Mouse (Mus musculus): ENCODE data around the gene Ugt1a6b. TPM values are rescaled to one million over a fixed set of nuclear protein-coding genes. Genes with fewer than 3 reads are reported as not detected.
"Not testable (repeated sequence)": the region's sequence is repeated elsewhere in the genome, so short reads cannot be mapped to it uniquely, and the experiment has no call there.

Gene Ugt1a6b
- polyA plus RNA-seq, 1 experiment from 2014 or later, result 2.2 TPM

DNA sequence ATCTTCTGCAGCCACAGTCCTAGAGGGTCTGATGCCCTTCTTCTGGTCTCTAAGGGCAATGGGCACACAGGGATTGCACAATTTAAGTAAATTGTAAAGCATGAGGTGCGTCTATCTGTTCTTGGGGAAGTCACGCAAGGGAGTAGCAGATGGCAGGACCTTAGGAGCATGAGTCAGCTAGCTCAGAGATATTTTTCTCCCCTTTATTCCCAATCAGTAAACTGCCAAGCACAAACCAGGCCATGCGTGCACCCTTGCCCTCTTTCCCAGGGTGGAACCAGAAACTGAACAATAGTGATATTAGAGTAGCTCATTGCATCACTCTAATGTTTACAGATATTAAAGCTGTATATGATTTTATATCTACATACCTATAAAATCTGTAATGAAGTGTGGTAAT is 4.5 kb upstream of the Ugt1a6b start:
- not testable (repeated sequence) for H3K4me1 ChIP-seq (replicated peaks); H3K9me3 ChIP-seq; H3K36me3 ChIP-seq; H3K27me3 ChIP-seq; H3K27ac ChIP-seq; H3K4me3 ChIP-seq; H3K4me2 ChIP-seq; ATAC-seq (ENCODE audit: low FRiP score); H3K9ac ChIP-seq
- 95% methylated on average over 3 of the region's 3 CpGs for WGBS

DNA sequence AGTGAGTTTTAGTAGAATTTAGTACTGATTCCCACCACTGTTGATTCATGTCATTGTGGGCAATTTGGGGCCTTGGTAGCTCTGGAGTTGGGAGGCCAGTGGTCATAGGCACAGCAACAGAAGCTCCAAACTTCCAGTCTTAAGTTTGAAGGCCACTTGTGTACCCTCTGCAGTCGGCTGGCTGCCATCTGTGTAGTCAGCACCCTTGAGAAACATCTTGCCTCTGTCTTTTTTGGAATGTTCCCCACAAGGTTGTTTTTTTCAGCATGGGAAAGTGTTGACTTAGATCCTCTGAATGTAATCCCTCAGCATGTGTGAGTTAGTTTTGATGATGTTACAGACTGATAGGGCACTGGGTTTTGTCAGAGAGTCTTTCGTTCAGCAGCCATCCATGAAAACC is 3.4 kb upstream of the Ugt1a6b start:
- not testable (repeated sequence) for H3K36me3 ChIP-seq; H3K4me3 ChIP-seq; H3K9ac ChIP-seq; H3K27ac ChIP-seq; H3K4me2 ChIP-seq; H3K27me3 ChIP-seq; H3K9me3 ChIP-seq; H3K4me1 ChIP-seq (replicated peaks); ATAC-seq (ENCODE audit: low FRiP score)
- WGBS, result 90% methylated on average over 2 of the region's 2 CpGs

DNA sequence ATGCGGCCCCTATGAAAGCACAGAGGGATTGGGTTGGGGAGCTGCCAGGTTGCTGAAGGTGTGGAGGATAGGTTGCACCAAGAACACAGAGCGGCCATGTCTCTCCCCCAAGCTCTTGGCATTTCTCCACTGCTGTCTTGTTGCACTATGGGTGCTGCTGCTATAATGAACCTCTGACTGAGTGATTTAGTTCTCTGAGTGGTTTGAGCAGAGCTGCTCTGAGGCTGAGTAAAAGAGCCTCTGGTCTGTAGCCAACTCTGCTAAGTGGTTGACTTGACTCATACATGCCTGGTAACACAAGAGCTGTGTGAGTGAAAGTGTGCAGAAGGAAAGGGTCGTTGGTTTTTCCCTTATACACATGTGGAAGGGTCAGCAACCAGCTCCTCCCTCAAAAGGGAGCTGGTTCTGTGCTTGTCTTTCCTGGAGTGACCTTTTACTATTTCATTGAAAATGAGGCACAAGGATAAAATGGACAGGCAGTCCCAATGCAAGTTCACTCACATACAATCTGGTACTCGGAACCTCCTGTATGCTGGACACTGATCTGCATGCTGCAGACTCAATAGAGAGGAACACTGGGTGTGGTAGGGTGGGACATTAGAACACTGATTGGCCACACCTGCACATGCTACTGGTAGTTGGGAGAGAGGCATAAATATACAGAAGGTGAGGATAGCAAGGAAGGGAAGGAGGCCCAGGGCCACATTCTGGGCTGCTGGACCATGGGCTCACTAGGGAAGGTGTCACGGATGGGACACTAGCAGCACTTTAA is 831 bp downstream of the Ugt1a6b start:
- WGBS, result 93% methylated on average over 5 of the region's 5 CpGs
- H3K9ac ChIP-seq, result not testable (repeated sequence)

DNA sequence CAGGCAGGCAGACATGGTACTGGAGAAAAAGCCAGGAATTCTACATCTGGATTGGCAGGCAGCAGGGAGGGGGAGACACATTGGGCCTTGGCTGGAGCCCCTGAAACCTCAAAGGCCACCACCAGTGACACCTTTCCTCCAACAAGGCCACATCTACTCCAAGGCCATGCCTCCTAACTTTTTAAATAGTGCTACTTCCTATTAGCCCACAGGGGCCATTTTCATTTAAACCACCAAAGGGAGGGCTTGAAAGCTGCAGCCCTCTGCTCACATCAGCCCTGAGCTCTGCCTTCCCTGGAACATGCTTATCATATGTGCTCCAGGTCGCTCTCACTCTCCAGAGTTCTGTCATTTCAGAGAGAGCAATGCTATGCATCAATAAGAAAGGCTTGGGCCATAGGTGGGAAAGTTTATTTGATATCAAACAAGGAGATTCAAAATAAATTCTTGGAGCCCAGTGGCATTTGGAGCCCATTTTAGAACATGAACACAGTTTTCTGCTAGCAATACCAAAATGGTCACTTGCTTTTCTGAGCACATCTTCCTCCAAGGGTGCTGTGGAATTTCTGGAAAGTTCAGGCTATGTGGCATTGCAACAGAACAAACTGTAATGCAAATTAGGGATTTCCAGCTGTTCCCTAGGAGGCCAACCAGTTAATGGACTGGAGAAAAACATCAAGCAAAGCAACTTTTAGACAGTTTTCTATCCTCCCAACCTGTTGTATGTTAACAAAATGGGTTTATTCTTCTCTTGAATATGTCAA is 1.8 kb downstream of the Ugt1a6b start:
- H3K9ac ChIP-seq, result no peak overlapping the region
- no peak for ATAC-seq (ENCODE audit: low FRiP score)
- no peaks in the 10 kb centered on the region for H3K4me1 ChIP-seq (replicated peaks)
- no peak overlapping the region for H3K27ac ChIP-seq
- H3K4me2 ChIP-seq, result no peak overlapping the region
- WGBS, result 88% methylated on average over 1 of the region's 1 CpGs
- no peaks in the 10 kb centered on the region for H3K27me3 ChIP-seq
- H3K4me3 ChIP-seq, result no peak overlapping the region
- no peaks in the 10 kb centered on the region for H3K9me3 ChIP-seq
- no peaks in the 10 kb centered on the region for H3K36me3 ChIP-seq

More for the DNA sequence above, 831 bp downstream of the Ugt1a6b start:
- not testable (repeated sequence) for H3K4me1 ChIP-seq (replicated peaks); H3K27me3 ChIP-seq; H3K4me2 ChIP-seq; H3K27ac ChIP-seq; H3K4me3 ChIP-seq; ATAC-seq (ENCODE audit: low FRiP score); H3K36me3 ChIP-seq; H3K9me3 ChIP-seq

DNA sequence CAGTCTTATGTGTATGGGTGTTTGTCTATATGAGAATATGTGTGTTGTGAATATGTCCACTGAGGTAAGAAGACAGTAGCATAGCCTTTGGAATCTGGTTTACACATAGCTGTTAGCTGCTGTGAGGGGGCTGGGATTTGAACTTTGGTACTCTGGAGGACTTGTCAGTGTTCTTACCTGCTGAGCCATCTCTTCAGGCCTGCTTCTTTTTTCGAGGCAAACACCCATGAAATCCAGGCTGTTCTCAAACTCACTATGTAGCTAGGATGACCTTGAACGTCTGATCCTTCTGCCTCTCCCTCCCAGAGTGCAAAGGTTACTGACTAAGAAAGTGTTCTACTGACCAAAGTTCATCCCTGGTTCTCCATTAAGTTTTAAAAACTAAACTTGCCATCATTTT is 2.6 kb downstream of the Ugt1a6b start:
- no peak for ATAC-seq (ENCODE audit: low FRiP score)
- no peaks in the 10 kb centered on the region for H3K27me3 ChIP-seq
- WGBS, result 66% methylated on average over 2 of the region's 2 CpGs
- no peaks in the 10 kb centered on the region for H3K9me3 ChIP-seq
- H3K36me3 ChIP-seq, result no peaks in the 10 kb centered on the region
- no peaks in the 10 kb centered on the region for H3K4me1 ChIP-seq (replicated peaks)
- no peak overlapping the region for H3K27ac ChIP-seq
- no peak overlapping the region for H3K4me3 ChIP-seq
- H3K4me2 ChIP-seq, result no peak overlapping the region
- H3K9ac ChIP-seq, result no peak overlapping the region

DNA sequence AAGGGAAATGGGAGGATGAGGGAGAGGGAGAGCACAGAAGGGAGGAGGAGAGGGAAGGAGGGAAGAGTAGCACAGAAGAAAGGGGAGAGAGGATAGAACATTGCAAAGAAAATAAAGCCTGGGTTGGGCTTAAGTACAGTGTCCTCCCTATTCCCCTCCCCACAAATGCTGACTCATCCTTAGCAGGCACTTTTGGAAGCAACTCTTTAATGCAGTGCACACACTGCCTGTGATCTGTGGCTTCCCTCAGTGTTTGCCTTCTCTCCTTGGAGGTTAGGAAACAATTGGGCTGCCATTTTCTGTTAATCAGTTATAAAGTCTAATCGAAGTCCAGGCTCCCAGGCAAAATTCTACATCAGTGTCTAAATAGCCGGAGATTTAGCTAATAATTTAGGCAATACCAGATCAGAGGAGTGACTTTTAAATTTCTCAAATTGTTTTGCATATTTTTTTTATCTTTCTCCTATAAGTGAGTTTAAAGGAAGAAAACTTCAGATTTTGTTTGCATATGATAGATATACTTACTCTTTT is 6.0 kb downstream of the Ugt1a6b start:
- H3K4me1 ChIP-seq (replicated peaks); H3K4me3 ChIP-seq; H3K9me3 ChIP-seq; H3K9ac ChIP-seq; H3K27me3 ChIP-seq; H3K4me2 ChIP-seq; H3K36me3 ChIP-seq; H3K27ac ChIP-seq; ATAC-seq (ENCODE audit: low FRiP score): not testable (repeated sequence)
- WGBS, result 67% methylated on average over 2 of the region's 2 CpGs

DNA sequence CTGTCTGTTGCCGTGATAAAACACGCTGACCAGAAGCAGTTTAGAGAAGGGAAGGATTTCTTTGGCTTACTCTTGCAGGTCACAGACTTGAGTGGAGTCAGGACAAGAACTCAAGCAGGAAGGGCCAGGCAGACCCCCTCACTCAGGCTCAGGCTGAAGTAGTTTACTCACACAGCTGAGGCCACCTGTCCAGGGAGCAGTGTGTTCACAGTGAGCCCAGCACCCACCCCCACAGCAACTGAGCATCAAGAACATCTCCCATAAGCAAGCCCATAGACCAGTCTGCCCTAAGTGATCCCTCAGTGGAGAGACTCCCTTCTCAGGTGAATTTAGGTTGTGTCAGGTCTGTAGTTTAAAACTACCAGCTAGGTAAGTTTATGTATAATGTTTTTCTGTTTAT is 6.6 kb downstream of the Ugt1a6b start:
- H3K4me3 ChIP-seq; H3K27me3 ChIP-seq; H3K4me1 ChIP-seq (replicated peaks); H3K9me3 ChIP-seq; H3K27ac ChIP-seq; H3K4me2 ChIP-seq; H3K9ac ChIP-seq; ATAC-seq (ENCODE audit: low FRiP score); H3K36me3 ChIP-seq: not testable (repeated sequence)
- WGBS, result 86% methylated on average over 2 of the region's 2 CpGs

DNA sequence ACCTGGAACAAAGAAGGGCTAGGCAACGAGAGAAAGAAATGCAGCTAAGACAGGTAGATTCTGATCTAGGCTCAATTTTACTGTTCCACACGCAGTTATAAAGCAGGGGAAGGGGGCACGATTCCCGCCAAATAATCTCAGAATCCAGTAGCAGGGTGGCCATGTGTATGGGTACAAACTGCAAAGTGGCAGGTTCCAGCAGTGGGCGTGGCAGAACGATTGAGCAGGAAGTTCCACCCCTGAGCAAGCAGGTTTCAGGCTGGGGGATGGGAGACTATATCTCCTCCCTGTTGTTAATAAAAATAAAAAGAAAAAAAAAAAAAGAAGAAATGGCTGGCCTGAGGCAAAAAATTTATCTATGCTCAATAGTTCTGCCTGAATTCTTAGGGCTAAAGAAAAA is 9.7 kb downstream of the Ugt1a6b start:
- not testable (repeated sequence) for ATAC-seq (ENCODE audit: low FRiP score); H3K4me3 ChIP-seq; H3K27me3 ChIP-seq; H3K27ac ChIP-seq; H3K36me3 ChIP-seq; H3K4me1 ChIP-seq (replicated peaks); H3K9ac ChIP-seq; H3K9me3 ChIP-seq; H3K4me2 ChIP-seq
- 90% methylated on average over 6 of the region's 6 CpGs for WGBS

DNA sequence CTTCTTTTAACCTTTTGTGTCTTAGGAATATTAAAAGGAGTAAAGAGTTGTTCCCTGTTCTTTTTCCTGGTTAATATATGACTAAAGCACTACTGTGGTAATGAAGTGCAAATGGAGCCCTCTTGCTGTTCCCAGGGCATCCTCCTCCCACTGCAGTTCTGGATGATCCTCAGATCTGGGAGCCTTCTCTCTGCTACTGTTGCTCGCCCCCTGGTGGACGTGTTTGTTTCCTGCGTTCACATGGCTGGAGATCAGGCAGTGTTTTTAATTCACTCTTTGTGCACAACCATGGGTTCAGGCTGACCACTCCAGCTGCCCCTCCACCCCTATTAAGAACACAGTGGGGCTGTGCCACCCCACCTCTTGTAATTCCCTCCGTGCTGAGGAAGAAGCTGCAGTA is 17.5 kb downstream of the Ugt1a6b start:
- WGBS, result 19% methylated on average over 4 of the region's 4 CpGs
- H3K4me3 ChIP-seq; H3K9ac ChIP-seq; H3K27me3 ChIP-seq; H3K4me1 ChIP-seq (replicated peaks); H3K27ac ChIP-seq; H3K36me3 ChIP-seq; H3K4me2 ChIP-seq; ATAC-seq (ENCODE audit: low FRiP score); H3K9me3 ChIP-seq: not testable (repeated sequence)

DNA sequence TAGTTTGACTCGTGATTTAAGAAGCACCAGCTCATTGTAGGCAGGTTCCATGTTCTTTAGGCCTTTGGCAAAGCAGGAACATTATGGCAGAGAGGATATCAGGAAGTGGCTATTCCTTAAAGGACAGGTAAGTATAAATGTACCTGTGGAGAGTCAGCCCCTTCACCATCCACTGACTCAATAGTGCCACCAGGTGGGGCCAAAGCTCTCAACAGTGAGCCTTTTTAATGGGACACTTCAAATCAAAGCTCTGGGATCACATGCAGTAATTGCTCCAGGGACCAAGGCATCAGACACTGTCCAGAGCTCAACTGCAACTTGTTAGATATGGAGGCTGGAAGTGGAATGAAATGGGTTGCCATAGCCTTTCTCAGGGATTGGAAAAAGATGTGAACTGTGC is 18.5 kb downstream of the Ugt1a6b start:
- ATAC-seq (ENCODE audit: low FRiP score); H3K36me3 ChIP-seq; H3K9me3 ChIP-seq; H3K9ac ChIP-seq; H3K27me3 ChIP-seq; H3K4me1 ChIP-seq (replicated peaks); H3K27ac ChIP-seq; H3K4me3 ChIP-seq; H3K4me2 ChIP-seq: not testable (repeated sequence)
- WGBS, result no CpG with 5 or more reads among the region's 1 CpGs

DNA sequence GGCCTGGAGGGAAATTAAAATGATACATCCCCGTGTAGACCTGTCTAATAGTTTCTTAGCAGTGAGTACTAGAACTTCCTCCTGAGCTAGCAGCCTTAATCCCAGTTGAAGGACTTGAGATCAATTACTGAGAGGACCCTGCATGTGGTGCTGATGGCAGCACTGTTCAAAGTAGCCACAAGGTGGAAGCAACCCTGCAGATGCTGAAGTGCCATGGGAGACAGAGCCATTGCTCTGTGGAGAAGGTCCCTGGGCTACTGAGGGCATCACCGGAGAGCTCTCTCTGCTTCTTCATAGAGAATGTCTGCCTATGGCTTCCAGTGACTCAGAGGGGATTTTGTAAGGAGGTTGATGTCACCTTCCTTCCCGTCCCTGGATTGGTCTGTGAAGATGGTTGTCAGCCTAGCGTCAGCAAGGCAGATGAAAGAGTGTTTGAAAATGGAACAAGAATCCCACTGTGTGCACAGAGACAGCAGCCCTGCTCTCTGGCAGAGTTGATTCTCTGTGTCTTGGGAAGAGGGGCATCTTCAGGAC is 22.8 kb downstream of the Ugt1a6b start:
- H3K4me3 ChIP-seq; ATAC-seq (ENCODE audit: low FRiP score); H3K27ac ChIP-seq; H3K36me3 ChIP-seq; H3K9me3 ChIP-seq; H3K9ac ChIP-seq; H3K4me2 ChIP-seq; H3K27me3 ChIP-seq; H3K4me1 ChIP-seq (replicated peaks): not testable (repeated sequence)
- 83% methylated on average over 4 of the region's 4 CpGs for WGBS

DNA sequence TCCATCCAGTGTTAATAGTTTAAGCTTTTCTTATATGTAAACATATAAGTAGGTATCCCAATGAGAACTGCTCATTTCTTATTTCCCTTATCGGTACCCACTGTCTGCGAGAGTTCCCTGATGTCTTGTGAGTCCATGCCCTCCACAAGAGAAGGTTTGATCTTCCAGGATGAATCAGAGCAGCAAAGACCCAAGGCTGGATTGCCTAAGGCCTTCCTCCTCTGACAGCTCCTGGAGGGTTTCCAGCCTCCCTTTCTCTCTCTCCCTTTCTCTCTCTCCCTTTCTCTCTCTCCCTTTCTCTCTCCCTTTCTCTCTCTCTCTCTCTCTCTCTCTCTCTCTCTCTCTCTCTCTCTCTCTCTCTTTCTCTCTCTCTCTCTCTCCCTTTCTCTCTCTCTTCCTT is 26.0 kb downstream of the Ugt1a6b start:
- H3K9me3 ChIP-seq; H3K4me3 ChIP-seq; H3K9ac ChIP-seq; H3K27ac ChIP-seq; H3K4me1 ChIP-seq (replicated peaks); ATAC-seq (ENCODE audit: low FRiP score); H3K36me3 ChIP-seq; H3K4me2 ChIP-seq; H3K27me3 ChIP-seq: not testable (repeated sequence)
- 83% methylated on average over 2 of the region's 2 CpGs for WGBS

DNA sequence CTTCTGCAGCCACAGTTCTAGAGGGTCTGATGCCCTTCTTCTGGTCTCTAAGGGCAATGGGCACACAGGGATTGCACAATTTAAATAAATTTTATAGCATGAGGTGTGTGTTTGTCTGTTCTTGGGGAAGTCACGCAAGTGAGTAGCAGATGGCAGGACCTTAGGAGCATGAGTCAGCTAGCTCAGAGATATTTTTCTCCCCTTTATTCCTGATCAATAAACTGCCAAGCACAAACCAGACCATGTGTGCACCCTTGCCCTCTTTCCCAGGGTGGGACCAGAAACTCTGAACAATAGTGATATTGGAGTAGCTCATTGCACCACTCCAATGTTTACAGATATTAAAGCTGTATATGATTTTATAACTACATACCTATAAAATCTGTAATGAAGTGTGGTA is 27.2 kb downstream of the Ugt1a6b start:
- not testable (repeated sequence) for H3K4me3 ChIP-seq; H3K27ac ChIP-seq; H3K4me1 ChIP-seq (replicated peaks); ATAC-seq (ENCODE audit: low FRiP score); H3K9ac ChIP-seq; H3K4me2 ChIP-seq; H3K27me3 ChIP-seq; H3K9me3 ChIP-seq; H3K36me3 ChIP-seq
- WGBS, result 90% methylated on average over 1 of the region's 1 CpGs
